ENCODE assay signal across 19 mouse cellular contexts in the genomic region with DNA sequence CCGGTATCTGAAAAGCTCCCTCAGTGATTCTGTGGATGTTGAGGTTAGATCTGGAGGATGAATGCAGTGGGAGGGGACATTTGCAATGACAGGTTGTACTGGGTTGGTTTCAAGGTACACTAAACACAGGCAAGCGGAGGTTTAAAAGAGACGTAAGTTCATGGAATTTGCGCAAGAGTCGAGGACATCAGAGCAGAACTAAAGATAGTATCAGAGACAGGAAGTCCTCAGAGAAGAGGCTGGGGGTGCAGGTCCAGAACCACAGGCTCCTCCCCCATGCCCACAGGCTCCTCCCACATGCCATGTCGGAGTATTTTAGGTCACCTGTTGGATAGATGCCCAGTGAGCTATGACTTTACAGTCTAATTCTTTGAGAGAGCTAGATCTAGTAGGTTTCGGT.
DNase-seq lines count a peak whose midpoint lies in the region; ATAC-seq and TF ChIP-seq lines count a peak whose summit lies in the region.
"Had no signal": no experiment of that assay in that cellular context is flagged by ENCODE, and none has a peak within 500 bp of the region (broad histone marks: within the 10 kb centered on the region; RNA-seq: fewer than 3 reads in every experiment).

No protein-coding gene starts in this region.

- no peaks in the 10 kb centered on the region for H3K27me3 ChIP-seq in liver, embryonic 12.5 days (replicated peaks)
- no peaks in the 10 kb centered on the region for H3K27me3 ChIP-seq in liver, postnatal 0 days (ENCODE audit: insufficient read depth, low read length)
- H3K27me3 ChIP-seq: heart, embryonic 13.5 days; midbrain, embryonic 15.5 days; neural tube, embryonic 13.5 days had no signal

- no peak overlapping the region for H3K4me3 ChIP-seq in liver, embryonic 12.5 days
- no peak overlapping the region for H3K4me3 ChIP-seq in liver, postnatal 0 days (ENCODE audit: low read depth, low read length)
- H3K4me3 ChIP-seq: heart, embryonic 13.5 days; hindbrain, embryonic 10.5 days; left cerebral cortex, adult 2 months; midbrain, embryonic 15.5 days; neural tube, embryonic 13.5 days had no signal

- no peaks in the 10 kb centered on the region for H3K36me3 ChIP-seq in liver, embryonic 12.5 days
- H3K36me3 ChIP-seq in liver, postnatal 0 days (replicated peaks; ENCODE audit: insufficient read depth, low read length): no peaks in the 10 kb centered on the region
- H3K36me3 ChIP-seq: heart, embryonic 13.5 days; hindbrain, embryonic 10.5 days; midbrain, embryonic 15.5 days; neural tube, embryonic 13.5 days had no signal

- TF ChIP-seq EP300 in liver, postnatal 0 days (IDR thresholded peaks at IDR 0.05; ENCODE audit: low read depth): no peak

- TF ChIP-seq CTCF in liver, postnatal 0 days (IDR thresholded peaks at IDR 0.05; ENCODE audit: low read depth): no peak

- no peaks in the 10 kb centered on the region for H3K4me1 ChIP-seq in liver, embryonic 12.5 days
- H3K4me1 ChIP-seq in liver, postnatal 0 days (ENCODE audit: insufficient read depth): 0 out of 2 replicates have a peak, but pooled peaks cover 4% of the 10 kb centered on the region
- H3K4me1 ChIP-seq: heart, embryonic 13.5 days; hindbrain, embryonic 10.5 days; midbrain, embryonic 15.5 days; neural tube, embryonic 13.5 days had no signal

- no peak overlapping the region for H3K4me2 ChIP-seq in liver, embryonic 12.5 days
- H3K4me2 ChIP-seq in liver, postnatal 0 days (ENCODE audit: low read depth, low read length): no peak overlapping the region
- H3K4me2 ChIP-seq: heart, embryonic 13.5 days; midbrain, embryonic 15.5 days; neural tube, embryonic 13.5 days had no signal

- H3K27ac ChIP-seq in liver, embryonic 12.5 days: no peak overlapping the region
- no peak overlapping the region for H3K27ac ChIP-seq in liver, postnatal 0 days (ENCODE audit: low read depth)
- H3K27ac ChIP-seq: heart, embryonic 13.5 days; hindbrain, embryonic 10.5 days; left cerebral cortex, adult 2 months; midbrain, embryonic 15.5 days; neural tube, embryonic 13.5 days had no signal

- ATAC-seq in liver, embryonic 12.5 days: no peak
- peak; percentile 44 for ATAC-seq in liver, postnatal 0 days
- ATAC-seq in frontal cortex, adult (ENCODE audit: low TSS enrichment): no peak
- ATAC-seq: forebrain, embryonic 16.5 days; midbrain, embryonic 15.5 days had no signal

- H3K9ac ChIP-seq in liver, embryonic 12.5 days: no peak overlapping the region
- H3K9ac ChIP-seq in liver, postnatal 0 days (replicated peaks): no peak overlapping the region
- H3K9ac ChIP-seq: heart, embryonic 13.5 days; midbrain, embryonic 15.5 days; neural tube, embryonic 13.5 days had no signal

- no peaks in the 10 kb centered on the region for H3K9me3 ChIP-seq in liver, embryonic 12.5 days (replicated peaks)
- no peaks in the 10 kb centered on the region for H3K9me3 ChIP-seq in liver, postnatal 0 days (ENCODE audit: low read length)
- H3K9me3 ChIP-seq: hindbrain, embryonic 10.5 days; midbrain, embryonic 15.5 days; neural tube, embryonic 13.5 days had no signal

- 48% methylated on average over 7 of the region's 7 CpGs for WGBS in liver, embryonic 12.5 days (ENCODE audit: insufficient replicate concordance)
- WGBS in liver, postnatal 0 days (ENCODE audit: insufficient replicate concordance): 47% methylated on average over 7 of the region's 7 CpGs

- peak; percentile 27 for DNase-seq in liver
- peak; percentile 43 for DNase-seq in liver, postnatal 0 days
- peak; percentile 32 for DNase-seq in spleen, postnatal 36 days (ENCODE audit: low spot score in 2 of 2)
- no peak for DNase-seq in cerebellum, adult 18-20 months
- no peak for DNase-seq in cerebellum, adult 9-10 months
- no peak for DNase-seq in adrenal gland, postnatal 10 days
- DNase-seq: cerebellum, adult 11 months; gastrocnemius, postnatal 10 days; kidney, adult 11 months; kidney, postnatal 36 days; lung, postnatal 4 days had no signal

Comparison
In these comparisons a context has a peak if more than half of its experiments do, and no peak if none do; other contexts are left out.
1. DNase-seq: peak in liver (single experiment), liver, postnatal 0 days (single experiment) and spleen, postnatal 36 days (2 of 2); none in cerebellum, adult 18-20 months (0 of 2), cerebellum, adult 9-10 months (single experiment) and adrenal gland, postnatal 10 days (single experiment).